Mouse (Mus musculus) intestine, embryonic 16.5 days (tissue): ENCODE measurements around the gene Samsn1. TPM values are rescaled to one million over a fixed set of nuclear protein-coding genes. Genes with fewer than 3 reads are reported as not detected.

Source experiments
- ATAC-seq: fragments of 200-750 bp; cut with Nextera tagmentation; 2 replicates; pipeline ENCODE4 v1.8.0; 2017; ENCODE audit warnings: moderate TSS enrichment, moderate library complexity
- H3K27ac ChIP-seq: fragments of 300-500 bp; sonication (generic); 2 replicates; pipeline ENCODE4 v1.5.1; 2014; ENCODE audit warnings: mild to moderate bottlenecking, low read length
- H3K27me3 ChIP-seq: fragments of 300-500 bp; sonication (generic); replicated peaks from 2 replicates; pipeline ENCODE4 v1.6.1; 2014; ENCODE audit warnings: low read length, control low read depth, mixed read lengths; ENCODE audit not compliant: control insufficient read depth, insufficient read depth
- H3K36me3 ChIP-seq: fragments of 300-500 bp; sonication (generic); 2 replicates; pipeline ENCODE4 v1.6.1; 2014; ENCODE audit warnings: low read length, control low read depth; ENCODE audit not compliant: control insufficient read depth, insufficient read depth
- H3K4me1 ChIP-seq: fragments of 300-500 bp; sonication (generic); 2 replicates; pipeline ENCODE4 v1.6.1; 2014; ENCODE audit warnings: low read length, control low read depth, mixed read lengths; ENCODE audit not compliant: control insufficient read depth, insufficient read depth
- H3K4me2 ChIP-seq: fragments of 300-500 bp; sonication (generic); 2 replicates; pipeline ENCODE4 v1.6.1; 2014; ENCODE audit warnings: low read depth, low read length, control low read depth
- H3K4me3 ChIP-seq: fragments of 300-500 bp; sonication (generic); 2 replicates; pipeline ENCODE4 v1.5.1; 2014; ENCODE audit warnings: mild to moderate bottlenecking, low read length
- H3K9ac ChIP-seq: fragments of 300-500 bp; sonication (generic); 2 replicates; pipeline ENCODE4 v1.6.1; 2014; ENCODE audit warnings: low read depth, low read length
- H3K9me3 ChIP-seq: fragments of 300-500 bp; sonication (generic); 2 replicates; pipeline ENCODE4 v1.6.1; 2016; ENCODE audit warnings: low read length, control low read depth; ENCODE audit not compliant: control insufficient read depth
- WGBS: fragments of 180-500 bp; shearing (Covaris S2); extraction: QIAGEN DNeasy Blood & Tissue Kit; methylation state at CpG from one replicate; pipeline ENCODE4 v1.1.7; 2014; 5-methylcytosine and 5-hydroxymethylcytosine counted together
- polyA plus RNA-seq: library from polyadenylated mRNA; unstranded; fragments of >200 nt; fragmentation: Nextera tagmentation; extraction: Ambion mirVana; gene quantifications from 2 replicates; pipeline ENCODE4 v1.2.1, GENCODE M21; 2015

Gene Samsn1
- polyA plus RNA-seq, 1 experiment from 2014 or later = 2.3 TPM

- Histone ChIP-seq H3K9ac (no peak overlapping the region), H3K4me1 (no peaks in the 10 kb centered on the region), H3K9me3 (no peaks in the 10 kb centered on the region), H3K27me3 (no peaks in the 10 kb centered on the region), H3K4me3 (no peak overlapping the region), H3K36me3 (no peaks in the 10 kb centered on the region), H3K27ac (no peak overlapping the region), H3K4me2 (no peak overlapping the region)
- no peak for ATAC-seq
- 87% methylated on average over 6 of the region's 6 CpGs for WGBS
These were observed 51.6 kb downstream of the Samsn1 start for GRCm38 (mm10) chr16:75970266-75970998.

GRCm38 (mm10) chr16:75962021-75962420 lies 60.1 kb downstream of the Samsn1 start:
- Histone ChIP-seq H3K9ac (no peak overlapping the region), H3K27ac (no peak overlapping the region), H3K36me3 (no peaks in the 10 kb centered on the region), H3K9me3 (no peaks in the 10 kb centered on the region), H3K4me2 (no peak overlapping the region), H3K4me3 (no peak overlapping the region), H3K27me3 (no peaks in the 10 kb centered on the region), H3K4me1 (no peaks in the 10 kb centered on the region)
- 29% methylated on average over 8 of the region's 8 CpGs for WGBS
- ATAC-seq = 0 out of 2 replicates have a peak, but pooled peaks have one; percentile 46

GRCm38 (mm10) chr16:75961487-75961886 lies 60.6 kb downstream of the Samsn1 start:
- H3K36me3 ChIP-seq = no peaks in the 10 kb centered on the region
- H3K9me3 ChIP-seq = no peaks in the 10 kb centered on the region
- no peak overlapping the region for H3K4me2 ChIP-seq
- H3K4me1 ChIP-seq = no peaks in the 10 kb centered on the region
- no peak overlapping the region for H3K27ac ChIP-seq
- ATAC-seq = no peak
- no peak overlapping the region for H3K4me3 ChIP-seq
- H3K9ac ChIP-seq = no peak overlapping the region
- 37% methylated on average over 5 of the region's 5 CpGs for WGBS
- H3K27me3 ChIP-seq = no peaks in the 10 kb centered on the region

GRCm38 (mm10) chr16:75961036-75961435 lies 61.0 kb downstream of the Samsn1 start:
- Histone ChIP-seq H3K9ac (no peak overlapping the region), H3K9me3 (no peaks in the 10 kb centered on the region), H3K4me2 (no peak overlapping the region), H3K27ac (no peak overlapping the region), H3K27me3 (no peaks in the 10 kb centered on the region), H3K4me3 (no peak overlapping the region), H3K4me1 (no peaks in the 10 kb centered on the region), H3K36me3 (no peaks in the 10 kb centered on the region)
- no peak for ATAC-seq
- WGBS = 84% methylated on average over 7 of the region's 7 CpGs

- ATAC-seq = no peak
- Histone ChIP-seq H3K4me3 (no peak overlapping the region), H3K27me3 (no peaks in the 10 kb centered on the region), H3K9ac (no peak overlapping the region), H3K36me3 (no peaks in the 10 kb centered on the region), H3K4me1 (no peaks in the 10 kb centered on the region), H3K9me3 (no peaks in the 10 kb centered on the region), H3K4me2 (no peak overlapping the region), H3K27ac (no peak overlapping the region)
These were observed 88.7 kb downstream of the Samsn1 start for GRCm38 (mm10) chr16:75933357-75933756.

- Histone ChIP-seq H3K27me3 (no peaks in the 10 kb centered on the region), H3K4me2 (no peak overlapping the region), H3K36me3 (no peaks in the 10 kb centered on the region), H3K9me3 (no peaks in the 10 kb centered on the region), H3K9ac (no peak overlapping the region), H3K4me1 (no peaks in the 10 kb centered on the region), H3K27ac (no peak overlapping the region), H3K4me3 (no peak overlapping the region)
- no peak for ATAC-seq
- 82% methylated on average over 4 of the region's 4 CpGs for WGBS
These were observed 91.9 kb downstream of the Samsn1 start for GRCm38 (mm10) chr16:75930222-75930553.

- Histone ChIP-seq H3K36me3 (no peaks in the 10 kb centered on the region), H3K9ac (no peak overlapping the region), H3K4me2 (no peak overlapping the region), H3K4me1 (no peaks in the 10 kb centered on the region), H3K9me3 (no peaks in the 10 kb centered on the region), H3K4me3 (no peak overlapping the region), H3K27me3 (no peaks in the 10 kb centered on the region), H3K27ac (no peak overlapping the region)
- 81% methylated on average over 11 of the region's 11 CpGs for WGBS
- ATAC-seq = no peak
These were observed 92.4 kb downstream of the Samsn1 start for GRCm38 (mm10) chr16:75929536-75930221.

GRCm38 (mm10) chr16:75926511-75926910 lies 95.6 kb downstream of the Samsn1 start:
- no peaks in the 10 kb centered on the region for H3K36me3 ChIP-seq
- no peaks in the 10 kb centered on the region for H3K9me3 ChIP-seq
- peak; percentile 97 for ATAC-seq
- no peak overlapping the region for H3K4me3 ChIP-seq
- no peaks in the 10 kb centered on the region for H3K4me1 ChIP-seq
- H3K4me2 ChIP-seq = no peak overlapping the region
- H3K27ac ChIP-seq = no peak overlapping the region; the same call in 1 of the 2 replicates
- no peaks in the 10 kb centered on the region for H3K27me3 ChIP-seq
- WGBS = 65% methylated on average over 2 of the region's 2 CpGs
- H3K9ac ChIP-seq = no peak overlapping the region

GRCm38 (mm10) chr16:75920870-75921269 lies 101.2 kb downstream of the Samsn1 start:
- H3K27me3 ChIP-seq = no peaks in the 10 kb centered on the region
- H3K9me3 ChIP-seq = no peaks in the 10 kb centered on the region
- ATAC-seq = no peak
- H3K4me2 ChIP-seq = no peak overlapping the region
- no peaks in the 10 kb centered on the region for H3K4me1 ChIP-seq
- no peak overlapping the region for H3K27ac ChIP-seq
- 82% methylated on average over 4 of the region's 4 CpGs for WGBS
- H3K9ac ChIP-seq = no peak overlapping the region
- no peak overlapping the region for H3K4me3 ChIP-seq
- H3K36me3 ChIP-seq = no peaks in the 10 kb centered on the region
